Mouse (Mus musculus) neural tube, embryonic 11.5 days (tissue): ENCODE data around the gene Ube2q1. TPM values are rescaled to one million over a fixed set of nuclear protein-coding genes. Genes with fewer than 3 reads are reported as not detected.
"Not testable (repeated sequence)": the region's sequence is repeated elsewhere in the genome, so short reads cannot be mapped to it uniquely, and the experiment has no call there.

Experiments
- ATAC-seq: fragments of 200-750 bp; cut with Nextera tagmentation; 2 replicates; pipeline ENCODE4 v1.8.0; 2017; ENCODE audit warnings: moderate number of reproducible peaks, mild to moderate bottlenecking, moderate TSS enrichment, moderate library complexity; ENCODE audit not compliant: insufficient read depth, low FRiP score, low TSS enrichment
- DNase-seq: peaks from one replicate; pipeline ENCODE4 v3.0.0-alpha.2; 2015; ENCODE audit warnings: low spot score
- H3K27ac ChIP-seq: fragments of 300-500 bp; sonication (generic); 2 replicates; pipeline ENCODE4 v1.5.1; 2014; ENCODE audit warnings: low read depth, mild to moderate bottlenecking, low read length
- H3K27me3 ChIP-seq: fragments of 300-500 bp; sonication (generic); 2 replicates; pipeline ENCODE4 v1.6.1; 2014; ENCODE audit warnings: mild to moderate bottlenecking, low read length, mixed read lengths; ENCODE audit not compliant: control insufficient read depth, insufficient read depth
- H3K36me3 ChIP-seq: fragments of 300-500 bp; sonication (generic); 2 replicates; pipeline ENCODE4 v1.6.1; 2014; ENCODE audit warnings: mild to moderate bottlenecking, low read length, moderate library complexity, mixed read lengths; ENCODE audit not compliant: control insufficient read depth, insufficient read depth
- H3K4me1 ChIP-seq: fragments of 300-500 bp; sonication (generic); 2 replicates; pipeline ENCODE4 v1.6.1; 2014; ENCODE audit warnings: low read length, mixed read lengths; ENCODE audit not compliant: control insufficient read depth, insufficient read depth
- H3K4me2 ChIP-seq: fragments of 300-500 bp; sonication (generic); 2 replicates; pipeline ENCODE4 v1.6.1; 2014; ENCODE audit warnings: low read depth, mild to moderate bottlenecking, moderate library complexity
- H3K4me3 ChIP-seq: fragments of 300-500 bp; sonication (generic); 2 replicates; pipeline ENCODE4 v1.5.1; 2014; ENCODE audit warnings: low read depth, low read length
- H3K9ac ChIP-seq: fragments of 300-500 bp; sonication (generic); 2 replicates; pipeline ENCODE4 v1.6.1; 2014; ENCODE audit warnings: mild to moderate bottlenecking, low read length
- H3K9me3 ChIP-seq: fragments of 300-500 bp; sonication (generic); 2 replicates; pipeline ENCODE4 v1.6.1; 2016; ENCODE audit warnings: low read length; ENCODE audit not compliant: control insufficient read depth
- WGBS: fragments of 180-500 bp; shearing (Covaris S2); extraction: QIAGEN DNeasy Blood & Tissue Kit; methylation state at CpG from one replicate; pipeline ENCODE4 v1.1.7; 2014; 5-methylcytosine and 5-hydroxymethylcytosine counted together
- polyA plus RNA-seq: library from polyadenylated mRNA; unstranded; fragments of >200 nt; fragmentation: Nextera tagmentation; extraction: Ambion mirVana; gene quantifications from 2 replicates; pipeline ENCODE4 v1.2.1, GENCODE M21; 2014

The Ube2q1 gene
- polyA plus RNA-seq, 1 experiment from 2014 or later: 22.3 TPM

DNA sequence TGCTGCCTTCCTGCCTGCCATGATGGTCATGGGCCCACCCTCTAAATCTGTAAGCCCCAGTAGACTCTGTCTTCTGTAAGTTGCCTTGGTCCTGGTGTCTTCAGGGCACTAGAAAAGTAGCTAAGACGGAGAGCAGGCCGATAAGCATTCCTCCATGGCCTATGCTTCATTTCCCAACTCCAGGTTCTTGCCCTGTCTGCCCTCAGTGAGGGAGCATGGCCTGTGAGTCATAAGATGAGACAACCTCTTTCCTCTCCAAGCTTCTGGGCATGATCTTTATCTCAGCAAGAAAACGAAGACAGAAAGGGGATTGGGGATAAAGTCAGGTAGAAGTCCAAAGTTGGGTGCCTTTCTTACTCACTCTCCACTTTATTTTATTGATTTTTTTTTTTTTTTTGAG, 25.1 kb downstream of the Ube2q1 start:
- Histone ChIP-seq H3K27me3 (no peaks in the 10 kb centered on the region), H3K36me3 (no peaks in the 10 kb centered on the region), H3K9me3 (no peaks in the 10 kb centered on the region), H3K4me2 (no peak overlapping the region), H3K27ac (no peak overlapping the region), H3K4me1 (no peaks in the 10 kb centered on the region), H3K9ac (no peak overlapping the region), H3K4me3 (no peak overlapping the region)
- WGBS: 81% methylated on average over 3 of the region's 3 CpGs
- ATAC-seq: no peak
- no peak for DNase-seq

GRCm38 (mm10) chr3:89799476-89799875, 26.1 kb downstream of the Ube2q1 start:
- no peaks in the 10 kb centered on the region for H3K4me1 ChIP-seq
- H3K4me2 ChIP-seq: peak overlapping the region; percentile 25; the same call in 1 of the 2 replicates
- H3K4me3 ChIP-seq: no peak overlapping the region
- H3K27me3 ChIP-seq: no peaks in the 10 kb centered on the region
- ATAC-seq: no peak
- no peaks in the 10 kb centered on the region for H3K9me3 ChIP-seq
- H3K9ac ChIP-seq: no peak overlapping the region
- no peak for DNase-seq
- WGBS: 2% methylated on average over 13 of the region's 13 CpGs
- H3K27ac ChIP-seq: no peak overlapping the region
- H3K36me3 ChIP-seq: no peaks in the 10 kb centered on the region

DNA sequence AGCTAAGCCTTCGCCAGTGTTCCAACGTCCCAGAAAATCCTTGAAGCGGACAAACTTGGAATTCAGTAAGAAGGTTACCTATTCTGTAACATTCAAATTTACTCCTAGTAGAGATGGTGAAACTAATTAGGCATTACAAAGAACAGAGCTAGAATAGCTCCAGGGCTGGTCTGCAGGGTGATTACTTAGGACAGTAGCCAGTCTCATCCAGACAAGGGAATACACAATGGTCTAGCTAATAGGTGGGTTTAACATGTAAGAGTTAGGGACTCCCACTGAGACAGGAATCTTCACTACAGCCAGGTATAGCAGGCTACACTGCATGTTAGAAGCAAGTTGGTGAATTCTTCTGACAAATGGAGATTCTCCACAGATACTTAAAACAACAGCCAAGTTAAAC, 26.7 kb downstream of the Ube2q1 start:
- not testable (repeated sequence) for H3K4me1 ChIP-seq, H3K9ac ChIP-seq, H3K27ac ChIP-seq, H3K36me3 ChIP-seq, H3K4me2 ChIP-seq, H3K27me3 ChIP-seq, H3K9me3 ChIP-seq, H3K4me3 ChIP-seq, DNase-seq, ATAC-seq
- 38% methylated on average over 3 of the region's 3 CpGs for WGBS

GRCm38 (mm10) chr3:89800774-89801506, 27.5 kb downstream of the Ube2q1 start:
- Histone ChIP-seq H3K27me3 (no peaks in the 10 kb centered on the region), H3K27ac (no peak overlapping the region), H3K4me3 (no peak overlapping the region), H3K9ac (no peak overlapping the region), H3K4me1 (no peaks in the 10 kb centered on the region), H3K4me2 (no peak overlapping the region), H3K9me3 (no peaks in the 10 kb centered on the region), H3K36me3 (no peaks in the 10 kb centered on the region)
- DNase-seq (no peak), ATAC-seq (no peak)
- WGBS: 74% methylated on average over 5 of the region's 5 CpGs

DNA sequence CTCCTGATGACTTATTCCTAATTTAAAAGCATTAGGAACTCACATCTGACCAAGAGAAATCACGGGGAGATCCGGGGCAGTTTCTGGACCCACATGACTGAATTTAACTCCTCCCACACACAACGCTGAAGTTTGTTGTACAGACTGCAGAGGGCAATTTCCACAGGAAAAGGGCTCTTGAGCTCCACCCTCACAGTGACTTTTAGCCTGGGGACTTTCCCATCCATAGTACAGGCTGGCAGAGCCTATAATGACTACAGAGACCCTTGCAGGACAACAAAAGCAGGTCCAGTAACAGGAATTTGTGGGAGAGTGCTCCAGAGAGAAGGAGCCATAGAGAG, 28.1 kb downstream of the Ube2q1 start:
- no peak overlapping the region for H3K27ac ChIP-seq

DNA sequence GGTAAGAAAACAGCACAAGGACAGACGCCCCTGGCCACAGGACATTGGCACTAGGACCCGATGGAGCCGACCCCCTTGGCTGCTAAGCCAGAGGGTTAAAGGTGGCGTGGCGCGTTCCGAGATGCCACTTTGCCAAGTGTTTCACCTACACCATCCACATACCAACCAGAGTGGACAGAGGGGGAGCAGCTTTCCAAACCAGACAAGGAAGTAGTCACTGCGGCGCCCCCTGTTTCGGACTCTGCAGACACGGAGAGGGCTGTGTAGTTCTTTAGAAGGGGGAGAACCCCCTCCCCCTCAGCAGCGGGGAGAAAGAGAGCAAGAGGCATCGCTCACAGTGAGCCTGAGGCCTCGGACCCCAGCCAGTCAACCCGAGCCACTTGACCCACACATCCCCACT, 29.5 kb downstream of the Ube2q1 start:
- DNase-seq (no peak), ATAC-seq (no peak)
- WGBS: 84% methylated on average over 12 of the region's 15 CpGs
- H3K4me3 ChIP-seq: no peak overlapping the region
- H3K4me2 ChIP-seq: no peak overlapping the region
- H3K4me1 ChIP-seq: no peaks in the 10 kb centered on the region
- H3K9ac ChIP-seq: no peak overlapping the region
- no peaks in the 10 kb centered on the region for H3K9me3 ChIP-seq
- H3K27ac ChIP-seq: no peak overlapping the region
- no peaks in the 10 kb centered on the region for H3K27me3 ChIP-seq
- H3K36me3 ChIP-seq: no peaks in the 10 kb centered on the region

More for the DNA sequence above, 28.1 kb downstream of the Ube2q1 start:
- no peak overlapping the region for H3K9ac ChIP-seq
- no peak overlapping the region for H3K4me2 ChIP-seq
- DNase-seq (no peak), ATAC-seq (no peak)
- H3K27me3 ChIP-seq: no peaks in the 10 kb centered on the region
- no peak overlapping the region for H3K4me3 ChIP-seq
- WGBS: 41% methylated on average over 3 of the region's 3 CpGs
- no peaks in the 10 kb centered on the region for H3K36me3 ChIP-seq
- H3K9me3 ChIP-seq: no peaks in the 10 kb centered on the region
- H3K4me1 ChIP-seq: no peaks in the 10 kb centered on the region

DNA sequence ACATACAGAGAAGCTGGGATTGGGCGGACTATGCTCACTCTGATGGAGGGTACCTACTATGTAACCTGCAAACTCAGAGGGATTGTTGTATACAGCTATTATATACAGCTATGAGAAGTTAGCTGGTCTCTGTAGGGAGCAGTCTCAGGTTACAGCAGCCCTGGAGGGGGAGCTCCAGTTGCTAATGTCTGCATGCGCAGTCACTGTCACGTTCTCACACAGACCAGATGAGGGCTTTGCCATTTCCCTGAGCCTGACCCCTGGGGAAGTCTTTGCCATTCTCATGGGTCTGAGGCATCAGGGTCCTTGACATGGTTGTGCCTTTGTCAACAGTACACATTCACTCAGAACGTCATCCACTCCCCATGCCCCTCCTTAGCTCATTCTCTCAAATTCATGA, 31.8 kb downstream of the Ube2q1 start:
- 70% methylated on average over 4 of the region's 4 CpGs for WGBS
- no peak for ATAC-seq

DNA sequence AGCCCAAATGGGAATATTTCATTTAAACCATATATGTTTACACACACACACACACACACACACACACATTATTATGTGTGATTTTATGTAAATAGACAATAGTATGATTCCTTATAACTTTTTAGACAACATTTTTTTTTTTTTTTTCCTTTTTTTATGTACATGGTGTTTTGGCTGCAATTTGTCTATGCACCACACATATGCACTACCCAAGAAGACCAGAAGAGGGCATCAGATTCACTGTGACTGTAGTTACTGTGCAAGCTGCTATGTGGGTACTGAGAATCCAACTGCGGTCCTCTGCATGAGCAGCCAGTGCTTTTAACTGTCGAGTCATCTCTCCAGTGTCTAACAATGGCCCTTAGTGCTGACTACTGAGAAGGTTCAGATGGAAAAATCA, 33.3 kb downstream of the Ube2q1 start:
- Histone ChIP-seq H3K4me1 (no peaks in the 10 kb centered on the region), H3K9ac (no peak overlapping the region), H3K36me3 (no peaks in the 10 kb centered on the region), H3K27ac (no peak overlapping the region), H3K4me3 (no peak overlapping the region), H3K4me2 (no peak overlapping the region), H3K27me3 (no peaks in the 10 kb centered on the region), H3K9me3 (no peaks in the 10 kb centered on the region)
- ATAC-seq (no peak), DNase-seq (no peak)
- 90% methylated on average over 2 of the region's 2 CpGs for WGBS

More for the DNA sequence above, 31.8 kb downstream of the Ube2q1 start:
- Histone ChIP-seq H3K4me1 (no peaks in the 10 kb centered on the region), H3K9ac (no peak overlapping the region), H3K27me3 (no peaks in the 10 kb centered on the region), H3K9me3 (no peaks in the 10 kb centered on the region), H3K27ac (no peak overlapping the region), H3K4me2 (no peak overlapping the region), H3K4me3 (no peak overlapping the region), H3K36me3 (no peaks in the 10 kb centered on the region)
- no peak for DNase-seq

DNA sequence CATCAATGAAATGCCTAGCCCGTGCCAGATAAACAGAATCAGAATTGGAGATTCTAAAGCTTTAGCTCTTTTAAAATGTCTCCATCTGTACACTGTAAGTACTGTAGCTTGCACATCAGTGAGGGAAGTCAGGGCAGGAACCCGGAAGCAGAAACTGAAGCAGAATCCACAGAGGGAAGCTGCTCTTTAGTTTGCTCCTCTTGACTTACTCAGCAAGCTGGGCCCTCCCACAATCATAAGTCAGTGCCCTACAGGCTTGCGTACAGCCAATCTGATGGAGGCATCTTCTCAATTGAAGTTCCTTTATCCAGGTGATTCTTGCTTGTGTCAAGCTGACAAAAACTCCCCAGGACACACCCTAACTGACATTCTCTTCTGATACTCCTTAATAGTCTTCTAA, 33.8 kb downstream of the Ube2q1 start:
- Histone ChIP-seq H3K36me3 (no peaks in the 10 kb centered on the region), H3K4me1 (no peaks in the 10 kb centered on the region), H3K9me3 (no peaks in the 10 kb centered on the region), H3K4me3 (no peak overlapping the region), H3K4me2 (no peak overlapping the region), H3K27me3 (no peaks in the 10 kb centered on the region), H3K9ac (no peak overlapping the region), H3K27ac (no peak overlapping the region)
- ATAC-seq: no peak
- DNase-seq: no peak
- WGBS: 87% methylated on average over 3 of the region's 3 CpGs
